Mouse (Mus musculus) myocyte (in vitro differentiated cells): ENCODE results near the gene Tia1.

Experiments
- CEBPB ChIP-seq: IDR thresholded peaks from 2 replicates; pipeline ENCODE4 v1.6.1; 2011; ENCODE audit warnings: mild to moderate bottlenecking, moderate library complexity; ENCODE audit not compliant: poor library complexity, insufficient read depth, severe bottlenecking
- E2F4 ChIP-seq: IDR thresholded peaks from one replicate; pipeline ENCODE4 v1.6.1; 2011; ENCODE audit warnings: mild to moderate bottlenecking, control low read depth, moderate library complexity; ENCODE audit not compliant: insufficient read depth
- MAX ChIP-seq: IDR thresholded peaks from one replicate; pipeline ENCODE4 v1.6.1; 2011; ENCODE audit warnings: low read depth, mild to moderate bottlenecking, control low read depth
- MYOD1 ChIP-seq, 3 experiments: IDR thresholded peaks; one replicate each; pipeline ENCODE4 v1.6.1; 2011; ENCODE audit warnings: control low read depth in 2 of 3, low read depth in 2 of 3, mild to moderate bottlenecking in 2 of 3, moderate library complexity in 1 of 3; ENCODE audit not compliant: insufficient read length in 2 of 3, control insufficient read depth in 1 of 3
- MYOG ChIP-seq, 3 experiments: IDR thresholded peaks; one replicate each; pipeline ENCODE4 v1.6.1; 2011; ENCODE audit warnings: control low read depth in 2 of 3, low read depth in 2 of 3, mild to moderate bottlenecking in 2 of 3; ENCODE audit not compliant: insufficient read length in 2 of 3, control insufficient read depth in 1 of 3, insufficient read depth in 1 of 3
- POLR2A ChIP-seq: IDR thresholded peaks from one replicate; pipeline ENCODE4 v1.6.1; 2011; ENCODE audit warnings: low read depth, mild to moderate bottlenecking, control low read depth, moderate library complexity; ENCODE audit not compliant: insufficient read length
- POLR2AphosphoS2 ChIP-seq: IDR thresholded peaks from one replicate; pipeline ENCODE4 v1.6.1; 2011; ENCODE audit warnings: low read depth, control low read depth; ENCODE audit not compliant: insufficient read length
- REST ChIP-seq: IDR thresholded peaks from one replicate; pipeline ENCODE4 v1.6.1; 2011; ENCODE audit warnings: mild to moderate bottlenecking, control low read depth, moderate library complexity; ENCODE audit not compliant: insufficient read depth, insufficient read length
- SRF ChIP-seq: IDR thresholded peaks from one replicate; pipeline ENCODE4 v1.6.1; 2011; ENCODE audit warnings: low read depth; ENCODE audit not compliant: control insufficient read depth, insufficient read length
- TCF12 ChIP-seq: IDR thresholded peaks from one replicate; pipeline ENCODE4 v1.6.1; 2011; ENCODE audit warnings: mild to moderate bottlenecking, control low read depth; ENCODE audit not compliant: poor library complexity, insufficient read depth, severe bottlenecking
- TCF3 ChIP-seq: IDR thresholded peaks from one replicate; pipeline ENCODE4 v1.6.1; 2011; ENCODE audit warnings: low read depth, control low read depth; ENCODE audit not compliant: insufficient read length
- USF1 ChIP-seq: IDR thresholded peaks from one replicate; pipeline ENCODE4 v1.6.1; 2011; ENCODE audit warnings: low read depth, mild to moderate bottlenecking, control low read depth, moderate library complexity

- TF ChIP-seq MAX (no peak), POLR2A (no peak), USF1 (no peak), E2F4 (no peak), MYOD1 (IDR thresholded peaks at IDR 0.05; ENCODE audit: control insufficient read depth in 1 of 3, insufficient read length in 2 of 3, low read depth in 2 of 3) (no peak), MYOG (IDR thresholded peaks at IDR 0.05; ENCODE audit: control insufficient read depth in 1 of 3, insufficient read depth in 1 of 3, insufficient read length in 2 of 3, low read depth in 2 of 3) (no peak), TCF12 (no peak), REST (no peak), CEBPB (no peak), POLR2AphosphoS2 (no peak), SRF (no peak), TCF3 (no peak)
Observed at GRCm38 (mm10) chr6:86368479-86368878, 35.5 kb upstream of the Tia1 start.
